Mouse (Mus musculus) MEL (cell line): ENCODE measurements at regions not wholly inside any gene's neighbourhood (a gene's known extent, or its start where the extent isn't known, plus 50 kb on each side); places are given as distances from the start of the nearest gene placed in this dataset.

ENCODE experiments used
- CHD2 ChIP-seq: IDR thresholded peaks from 2 replicates; pipeline ENCODE4 v1.6.1; 2011; ENCODE audit warnings: low read length, improper control_type of control experiment
- CTCF ChIP-seq, 3 experiments: IDR thresholded peaks in 2 of 3; conservative IDR thresholded peaks in 1 of 3; 2 replicates each; pipeline ENCODE4 v1.5.1; 2011 to 2012; ENCODE audit warnings: low read length in 3 of 3, low read depth in 2 of 3, mild to moderate bottlenecking in 2 of 3, improper control_type of control experiment in 1 of 3, inconsistent platforms in 1 of 3, mixed read lengths in 1 of 3, moderate library complexity in 1 of 3; ENCODE audit not compliant: control insufficient read depth in 1 of 3, insufficient read depth in 1 of 3, poor library complexity in 1 of 3, severe bottlenecking in 1 of 3
- ELF1 ChIP-seq: IDR thresholded peaks from 2 replicates; pipeline ENCODE4 v1.6.1; 2014; ENCODE audit warnings: low read depth, mild to moderate bottlenecking, inconsistent platforms, low read length, improper control_type of control experiment, moderate library complexity
- EP300 ChIP-seq, 2 experiments: IDR thresholded peaks; 2 replicates each; pipeline ENCODE4 v1.6.1; 2011; ENCODE audit warnings: improper control_type of control experiment in 2 of 2, low read length in 2 of 2, low read depth in 1 of 2, mild to moderate bottlenecking in 1 of 2
- GATA1 ChIP-seq: IDR thresholded peaks from 2 replicates; pipeline ENCODE4 v1.6.1; 2011; ENCODE audit warnings: low read depth, low read length, improper control_type of control experiment
- MYC ChIP-seq: IDR thresholded peaks from 2 replicates; pipeline ENCODE4 v1.6.1; 2011; ENCODE audit warnings: low read depth, mild to moderate bottlenecking, low read length, improper control_type of control experiment, moderate library complexity
- POLR2A ChIP-seq, 2 experiments: IDR thresholded peaks; 2 replicates each; pipeline ENCODE4 v1.6.1; 2011 to 2012; ENCODE audit warnings: low read length in 2 of 2, mild to moderate bottlenecking in 2 of 2, control low read depth in 1 of 2, improper control_type of control experiment in 1 of 2, low read depth in 1 of 2, moderate library complexity in 1 of 2; ENCODE audit not compliant: control insufficient read depth in 1 of 2, insufficient read depth in 1 of 2, poor library complexity in 1 of 2
- RCOR1 ChIP-seq: IDR thresholded peaks from 2 replicates; pipeline ENCODE4 v1.6.1; 2012; ENCODE audit warnings: low read depth, mild to moderate bottlenecking, inconsistent platforms, low read length, improper control_type of control experiment
- USF2 ChIP-seq, 2 experiments: IDR thresholded peaks; 2 replicates each; pipeline ENCODE4 v1.6.1; 2011 to 2012; ENCODE audit warnings: improper control_type of control experiment in 2 of 2, low read length in 2 of 2, borderline replicate concordance in 1 of 2, inconsistent platforms in 1 of 2, low read depth in 1 of 2, mild to moderate bottlenecking in 1 of 2; ENCODE audit not compliant: insufficient read depth in 1 of 2

- no peak for TF ChIP-seq CTCF (IDR thresholded peaks at IDR 0.05 in 2 of 3, conservative IDR thresholded peaks at IDR 0.05 in 1 of 3; ENCODE audit: control insufficient read depth in 1 of 3, insufficient read depth in 1 of 3, low read depth in 2 of 3, low read length in 3 of 3, poor library complexity in 1 of 3, severe bottlenecking in 1 of 3)
- no peak for TF ChIP-seq MYC
- TF ChIP-seq ELF1: no peak
- TF ChIP-seq GATA1: no peak
- TF ChIP-seq USF2 (IDR thresholded peaks at IDR 0.05; ENCODE audit: borderline replicate concordance in 1 of 2, insufficient read depth in 1 of 2, low read depth in 1 of 2, low read length in 2 of 2): no peak
- no peak for TF ChIP-seq POLR2A (IDR thresholded peaks at IDR 0.05; ENCODE audit: control insufficient read depth in 1 of 2, insufficient read depth in 1 of 2, low read depth in 1 of 2, low read length in 2 of 2, poor library complexity in 1 of 2)
- no peak for TF ChIP-seq EP300 (IDR thresholded peaks at IDR 0.05; ENCODE audit: low read depth in 1 of 2, low read length in 2 of 2)
- no peak for TF ChIP-seq RCOR1
- no peak for TF ChIP-seq CHD2
Measured at GRCm38 (mm10) chr5:132737966-132738365, 194.8 kb upstream of the Auts2 start.
